Mouse (Mus musculus): ENCODE results near the gene Tomm70a.

- TF ChIP-seq CTCF (IDR thresholded peaks at IDR 0.05; ENCODE audit: control insufficient read depth, insufficient read depth, low read length) = no peak
- no peak for TF ChIP-seq POLR2A (IDR thresholded peaks at IDR 0.05; ENCODE audit: borderline replicate concordance, control insufficient read depth, low read depth, low read length)
Observed at GRCm38 (mm10) chr16:57182037-57182436, 60.5 kb downstream of the Tomm70a start.
